Mouse (Mus musculus) heart, embryonic 13.5 days (tissue): Measurements from ENCODE around the gene Cabin1. TPM values are rescaled to one million over a fixed set of nuclear protein-coding genes. Genes with fewer than 3 reads are reported as not detected.

Source experiments
- ATAC-seq: fragments of 200-750 bp; cut with Nextera tagmentation; 2 replicates; pipeline ENCODE4 v1.8.0; 2017; ENCODE audit warnings: moderate TSS enrichment; ENCODE audit not compliant: insufficient number of reproducible peaks, low FRiP score, low TSS enrichment; ENCODE audit errors: extremely low read depth
- H3K27ac ChIP-seq: fragments of 300-500 bp; sonication (generic); replicated peaks from 2 replicates; pipeline ENCODE4 v1.5.1; 2015; ENCODE audit warnings: moderate library complexity, mild to moderate bottlenecking, inconsistent platforms
- H3K27me3 ChIP-seq: fragments of 300-500 bp; sonication (generic); replicated peaks from 2 replicates; pipeline ENCODE4 v1.6.1; 2015; ENCODE audit warnings: mild to moderate bottlenecking, inconsistent platforms
- H3K36me3 ChIP-seq: fragments of 300-500 bp; sonication (generic); 2 replicates; pipeline ENCODE4 v1.6.1; 2015; ENCODE audit warnings: mild to moderate bottlenecking, inconsistent platforms
- H3K4me1 ChIP-seq: fragments of 300-500 bp; sonication (generic); 2 replicates; pipeline ENCODE4 v1.6.1; 2015; ENCODE audit warnings: inconsistent platforms
- H3K4me2 ChIP-seq: fragments of 300-500 bp; sonication (generic); 2 replicates; pipeline ENCODE4 v1.6.1; 2015; ENCODE audit warnings: inconsistent platforms, mild to moderate bottlenecking, moderate library complexity
- H3K4me3 ChIP-seq: fragments of 300-500 bp; sonication (generic); 2 replicates; pipeline ENCODE4 v1.5.1; 2015; ENCODE audit warnings: moderate library complexity, mild to moderate bottlenecking, inconsistent platforms
- H3K9ac ChIP-seq: fragments of 300-500 bp; sonication (generic); 2 replicates; pipeline ENCODE4 v1.6.1; 2015; ENCODE audit warnings: inconsistent platforms, mild to moderate bottlenecking, moderate library complexity
- H3K9me3 ChIP-seq: fragments of 300-500 bp; sonication (generic); 2 replicates; pipeline ENCODE4 v1.6.1; 2016; ENCODE audit warnings: inconsistent platforms
- WGBS: fragments of 180-500 bp; shearing (Covaris S2); methylation state at CpG from one replicate; pipeline ENCODE4 v1.1.7; 2015; ENCODE audit warnings: mixed read lengths; 5-methylcytosine and 5-hydroxymethylcytosine counted together
- polyA plus RNA-seq: library from polyadenylated mRNA; unstranded; fragments of >200 nt; fragmentation: Nextera tagmentation; extraction: Ambion mirVana; gene quantifications from 2 replicates; pipeline ENCODE4 v1.2.1, GENCODE M21; 2015

The Cabin1 gene
- polyA plus RNA-seq, 1 experiment from 2014 or later = 24.3 TPM

DNA sequence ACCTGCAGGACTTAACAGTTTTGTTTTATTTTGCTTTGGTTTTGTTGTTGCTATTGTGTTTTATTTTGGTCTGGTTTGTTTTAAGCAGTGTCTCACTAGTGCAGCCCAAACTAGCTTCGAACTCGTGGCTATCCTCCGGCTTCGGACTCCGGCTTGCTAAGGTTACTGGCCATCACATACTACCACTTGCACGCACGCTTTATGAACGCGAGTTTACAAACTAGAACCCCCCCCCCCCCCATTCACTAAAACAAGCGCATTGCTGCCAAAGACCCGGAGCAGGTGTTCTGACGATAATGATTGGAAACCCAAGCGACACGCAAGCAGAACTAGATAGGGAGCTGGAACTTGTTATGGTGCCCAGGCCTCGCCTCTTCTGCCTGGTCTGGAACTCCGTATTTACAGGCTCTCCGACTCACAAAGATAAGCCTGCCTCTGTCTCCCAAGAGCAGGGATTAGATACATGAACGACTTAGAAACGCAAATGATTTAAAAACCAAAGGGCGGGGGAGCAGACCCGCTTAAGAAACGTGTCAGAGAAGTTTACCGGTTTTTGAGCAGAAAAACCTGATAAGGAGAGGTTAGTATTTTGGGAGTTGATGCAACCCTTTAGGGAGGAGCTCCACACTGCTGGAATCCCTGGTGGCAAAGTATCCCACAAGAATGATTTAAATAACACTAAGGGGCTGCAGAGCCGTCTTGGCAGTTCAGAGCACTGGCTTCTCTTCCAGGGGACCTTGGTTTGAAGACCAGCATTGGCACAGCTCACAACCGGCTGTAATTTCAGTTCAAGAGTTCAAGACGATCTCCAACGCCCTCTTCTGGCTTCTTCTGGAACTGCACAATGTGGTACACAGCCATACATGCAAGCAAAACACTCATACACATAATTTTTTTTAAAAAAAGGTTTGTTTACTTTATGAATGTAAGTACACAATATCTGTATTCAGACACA is 655 bp upstream of the Cabin1 start:
- Histone ChIP-seq H3K9me3 (no peaks in the 10 kb centered on the region), H3K27ac (peak overlapping the region; percentile 55), H3K36me3 (peaks cover 20% of the 10 kb centered on the region), H3K9ac (peak overlapping the region; percentile 79), H3K27me3 (no peaks in the 10 kb centered on the region), H3K4me2 (peak overlapping the region; percentile 95), H3K4me1 (peaks cover 15% of the 10 kb centered on the region), H3K4me3 (peak overlapping the region; percentile 97)
- ATAC-seq = no peak
- WGBS = under 1% methylated on average over 27 of the region's 27 CpGs

DNA sequence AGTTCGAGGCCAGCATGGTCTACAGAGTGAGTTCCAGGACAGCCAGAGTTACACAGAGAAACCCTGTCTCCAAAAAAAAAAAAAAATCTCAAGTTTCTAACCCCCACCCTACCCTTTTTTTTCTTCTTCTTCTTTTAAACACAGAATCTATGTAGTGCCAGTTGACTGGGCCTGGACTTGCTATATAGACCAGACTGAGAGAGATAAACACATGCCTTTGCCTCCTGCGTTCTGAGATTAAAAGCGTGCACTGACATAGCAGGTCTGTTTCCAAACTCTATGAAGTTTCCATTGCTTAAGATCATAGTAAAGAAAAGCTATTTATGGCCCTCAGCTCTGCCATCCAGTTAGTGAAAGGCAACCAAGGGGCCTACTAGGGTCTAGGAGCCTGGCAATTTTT is 1.7 kb downstream of the Cabin1 start:
- no peak for ATAC-seq
- peaks cover 38% of the 10 kb centered on the region for H3K36me3 ChIP-seq
- peak overlapping the region; percentile 44; the same call in 1 of the 2 replicates for H3K9ac ChIP-seq
- peak overlapping the region; percentile 95; the same call in 1 of the 2 replicates for H3K4me2 ChIP-seq
- H3K9me3 ChIP-seq = no peaks in the 10 kb centered on the region
- H3K27ac ChIP-seq = no peak overlapping the region
- H3K4me1 ChIP-seq = peaks cover 15% of the 10 kb centered on the region
- H3K4me3 ChIP-seq = no peak overlapping the region
- H3K27me3 ChIP-seq = no peaks in the 10 kb centered on the region
- 67% methylated on average over 3 of the region's 3 CpGs for WGBS

DNA sequence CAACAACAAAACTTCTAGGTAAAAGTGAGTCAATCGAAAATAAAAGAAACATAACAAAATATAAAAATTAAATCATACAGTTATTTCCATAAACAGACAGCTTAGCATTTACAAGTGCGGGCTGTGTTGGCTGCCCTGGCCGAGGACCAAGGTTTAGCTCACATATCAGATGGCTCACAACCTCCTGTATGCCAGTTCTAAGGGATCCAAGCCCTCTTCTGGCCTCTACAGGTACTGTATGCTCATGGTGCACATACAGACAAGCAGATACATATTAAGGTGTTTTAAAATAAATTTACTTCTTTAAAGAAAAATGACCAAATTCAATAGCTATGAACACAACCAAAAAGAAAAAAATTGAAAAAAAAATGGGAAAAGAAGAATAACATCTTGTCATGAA is 3.8 kb downstream of the Cabin1 start:
- H3K36me3 ChIP-seq = peaks cover 52% of the 10 kb centered on the region
- ATAC-seq = no peak
- H3K4me3 ChIP-seq = no peak overlapping the region
- no peaks in the 10 kb centered on the region for H3K27me3 ChIP-seq
- no peak overlapping the region for H3K27ac ChIP-seq
- no peaks in the 10 kb centered on the region for H3K9me3 ChIP-seq
- 96% methylated on average over 3 of the region's 3 CpGs for WGBS
- no peak overlapping the region for H3K9ac ChIP-seq
- H3K4me2 ChIP-seq = no peak overlapping the region
- H3K4me1 ChIP-seq = peaks cover 15% of the 10 kb centered on the region

DNA sequence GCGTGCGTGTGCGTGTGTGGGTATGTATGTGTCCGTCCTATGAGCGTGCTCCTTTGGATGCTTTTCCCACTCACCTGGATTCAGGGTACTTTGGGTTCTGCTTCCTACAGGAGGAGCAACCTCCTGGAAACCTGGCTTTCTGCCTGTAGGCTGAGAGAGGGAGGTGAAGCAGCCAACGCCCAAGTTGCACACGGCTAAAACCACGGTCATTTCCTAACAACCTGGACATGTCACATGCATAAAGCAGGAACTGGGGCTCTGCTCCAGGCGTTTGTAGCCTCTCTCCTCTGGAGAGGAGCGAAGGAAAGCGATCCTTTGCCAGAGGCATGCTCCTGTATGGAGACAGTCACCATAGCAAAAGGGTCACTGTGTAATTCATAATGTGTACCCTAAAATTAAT is 7.4 kb downstream of the Cabin1 start:
- Histone ChIP-seq H3K4me2 (no peak overlapping the region), H3K27ac (no peak overlapping the region), H3K4me1 (no peaks in the 10 kb centered on the region), H3K36me3 (peaks cover 86% of the 10 kb centered on the region), H3K9ac (no peak overlapping the region), H3K4me3 (no peak overlapping the region), H3K9me3 (no peaks in the 10 kb centered on the region), H3K27me3 (no peaks in the 10 kb centered on the region)
- WGBS = 91% methylated on average over 11 of the region's 11 CpGs
- ATAC-seq = no peak

DNA sequence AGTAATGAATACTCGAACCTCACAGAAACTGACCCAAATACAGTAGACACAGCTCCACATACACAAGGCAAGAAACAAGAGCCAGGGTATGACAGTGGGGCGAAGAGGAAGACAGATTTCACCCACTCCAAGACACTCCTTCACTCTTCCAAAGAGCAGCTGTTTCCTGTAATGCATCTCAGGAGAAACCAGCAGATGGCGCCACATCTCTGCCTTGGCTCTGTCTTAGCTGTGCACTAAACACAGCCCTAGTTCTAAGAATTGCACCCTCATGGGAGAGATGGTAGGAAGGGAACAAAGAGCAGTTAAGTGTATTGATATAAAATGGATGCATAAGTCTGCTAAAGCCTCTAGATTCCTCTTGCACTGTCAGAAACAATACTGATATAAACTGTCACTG is 20.1 kb downstream of the Cabin1 start:
- no peaks in the 10 kb centered on the region for H3K9me3 ChIP-seq
- no peaks in the 10 kb centered on the region for H3K4me1 ChIP-seq
- H3K27me3 ChIP-seq = no peaks in the 10 kb centered on the region
- 46% methylated on average over 3 of the region's 3 CpGs for WGBS
- no peak overlapping the region for H3K4me3 ChIP-seq
- H3K27ac ChIP-seq = no peak overlapping the region
- peaks cover 96% of the 10 kb centered on the region for H3K36me3 ChIP-seq
- H3K4me2 ChIP-seq = no peak overlapping the region
- no peak; the same call in 1 of the 2 replicates for ATAC-seq
- no peak overlapping the region for H3K9ac ChIP-seq

DNA sequence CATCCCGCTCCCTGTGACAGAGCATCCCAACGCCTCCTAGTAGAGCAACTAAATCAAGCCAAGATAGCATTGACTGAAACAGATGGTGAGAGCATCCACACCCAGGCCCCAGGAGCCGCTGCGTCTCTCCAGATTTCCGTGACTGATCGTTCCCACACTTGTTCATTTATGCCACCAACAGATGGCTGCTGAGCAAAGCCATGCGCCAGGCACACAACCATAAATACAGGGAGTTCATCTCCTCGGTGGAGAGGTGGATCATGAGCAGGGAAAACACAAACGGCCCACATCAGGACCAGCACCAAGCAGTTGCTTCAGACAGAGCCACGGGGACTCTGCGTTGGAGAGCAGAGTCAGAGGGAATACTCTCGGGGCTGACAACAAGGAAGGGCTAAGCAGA is 20.8 kb downstream of the Cabin1 start:
- H3K9ac ChIP-seq = no peak overlapping the region
- H3K4me2 ChIP-seq = no peak overlapping the region
- H3K27me3 ChIP-seq = no peaks in the 10 kb centered on the region
- no peak for ATAC-seq
- H3K36me3 ChIP-seq = peaks cover 97% of the 10 kb centered on the region
- H3K4me1 ChIP-seq = no peaks in the 10 kb centered on the region
- no peaks in the 10 kb centered on the region for H3K9me3 ChIP-seq
- H3K27ac ChIP-seq = no peak overlapping the region
- no peak overlapping the region for H3K4me3 ChIP-seq
- 90% methylated on average over 12 of the region's 12 CpGs for WGBS

DNA sequence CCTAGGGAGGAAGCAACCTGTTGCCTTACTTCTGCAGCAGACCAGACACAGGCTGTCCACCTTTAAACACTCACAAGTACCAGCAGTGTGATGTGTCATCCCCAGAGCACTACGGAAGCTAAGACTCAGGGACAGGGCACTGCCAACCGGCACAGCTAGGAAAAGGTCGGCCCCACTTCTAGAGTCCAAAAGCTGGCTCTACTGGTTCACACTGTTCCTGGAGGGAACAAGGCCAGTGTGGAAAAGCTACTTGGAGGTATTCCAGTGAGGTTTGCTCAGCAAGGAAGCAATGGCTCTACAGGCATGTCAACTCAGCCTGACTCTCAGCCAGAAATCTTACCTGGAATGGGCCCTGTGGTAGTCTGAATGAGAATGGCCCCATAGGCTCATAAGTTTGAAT is 23.3 kb downstream of the Cabin1 start:
- Histone ChIP-seq H3K36me3 (peaks cover 95% of the 10 kb centered on the region), H3K27ac (no peak overlapping the region), H3K9me3 (no peaks in the 10 kb centered on the region), H3K9ac (no peak overlapping the region), H3K4me3 (no peak overlapping the region), H3K4me1 (no peaks in the 10 kb centered on the region), H3K4me2 (no peak overlapping the region), H3K27me3 (no peaks in the 10 kb centered on the region)
- WGBS = 89% methylated on average over 3 of the region's 3 CpGs
- no peak for ATAC-seq

DNA sequence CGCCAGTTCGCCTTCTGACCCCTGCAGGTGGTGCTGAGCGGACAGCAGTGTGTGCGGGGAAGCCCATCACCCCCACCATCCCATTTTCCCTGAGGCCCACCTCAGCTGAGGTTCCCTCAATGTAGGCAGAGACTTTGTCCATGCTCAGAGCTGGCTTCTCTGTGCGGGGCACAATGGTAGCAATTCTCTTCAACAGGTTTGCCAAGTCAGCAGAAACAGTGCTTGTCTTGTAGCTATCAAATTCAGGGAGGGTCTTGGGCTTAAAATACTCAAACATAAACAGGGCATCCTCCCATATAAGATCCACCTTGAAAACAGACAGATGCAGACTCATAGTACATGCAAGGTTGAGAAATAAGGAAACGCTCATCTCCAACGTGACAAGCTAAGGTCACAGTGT is 38.7 kb downstream of the Cabin1 start:
- WGBS = 89% methylated on average over 7 of the region's 7 CpGs

DNA sequence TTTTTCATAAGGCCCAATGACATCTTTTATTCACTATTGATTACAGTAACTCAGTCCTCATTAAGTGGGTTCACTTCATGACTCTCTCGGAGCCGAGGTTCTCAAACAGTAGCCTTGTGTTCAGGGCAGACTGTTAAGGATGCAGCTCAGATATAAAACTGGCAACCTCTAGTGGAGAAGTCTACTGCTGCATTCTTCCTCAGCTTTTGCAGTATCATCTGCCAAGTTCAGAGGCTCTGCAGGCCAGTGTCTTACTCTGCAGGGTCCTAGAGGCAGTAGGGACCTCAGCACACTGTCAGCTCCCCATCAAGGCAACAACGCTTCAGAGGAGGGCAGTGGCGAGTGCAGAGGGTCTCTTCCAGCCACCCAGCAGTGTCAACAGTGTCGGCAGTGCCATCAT is 43.9 kb downstream of the Cabin1 start:
- no peak for ATAC-seq
- Histone ChIP-seq H3K27ac (no peak overlapping the region), H3K9ac (no peak overlapping the region), H3K4me1 (no peaks in the 10 kb centered on the region), H3K4me2 (no peak overlapping the region), H3K36me3 (peaks cover 97% of the 10 kb centered on the region), H3K4me3 (no peak overlapping the region), H3K9me3 (no peaks in the 10 kb centered on the region), H3K27me3 (no peaks in the 10 kb centered on the region)
- 70% methylated on average over 5 of the region's 5 CpGs for WGBS

More for the DNA sequence above, 38.7 kb downstream of the Cabin1 start:
- no peak for ATAC-seq
- Histone ChIP-seq H3K4me1 (no peaks in the 10 kb centered on the region), H3K27me3 (no peaks in the 10 kb centered on the region), H3K27ac (no peak overlapping the region), H3K9me3 (no peaks in the 10 kb centered on the region), H3K36me3 (peaks cover 92% of the 10 kb centered on the region), H3K4me3 (no peak overlapping the region), H3K4me2 (no peak overlapping the region), H3K9ac (no peak overlapping the region)

DNA sequence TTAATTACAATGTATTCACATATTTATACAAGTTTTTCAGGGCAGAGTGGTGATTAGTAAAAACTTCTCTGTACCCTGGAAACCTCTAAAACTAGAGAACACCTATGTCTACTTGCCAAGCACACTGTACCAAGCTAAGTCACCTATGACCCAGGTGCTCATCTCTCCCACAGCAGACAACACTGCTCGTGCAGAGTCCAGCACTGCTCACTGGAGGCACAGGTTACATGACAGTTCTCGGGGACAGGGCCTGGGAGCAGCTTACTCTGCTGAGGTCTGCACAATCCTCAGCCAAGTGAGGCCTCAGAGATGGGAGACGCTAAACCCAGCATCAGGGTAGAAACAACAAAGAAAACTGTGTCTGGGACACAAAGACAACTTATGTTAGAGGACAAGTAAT is 49.3 kb downstream of the Cabin1 start:
- H3K9me3 ChIP-seq = no peaks in the 10 kb centered on the region
- no peaks in the 10 kb centered on the region for H3K4me1 ChIP-seq
- 76% methylated on average over 3 of the region's 3 CpGs for WGBS
- H3K9ac ChIP-seq = no peak overlapping the region
- no peaks in the 10 kb centered on the region for H3K27me3 ChIP-seq
- ATAC-seq = no peak
- no peak overlapping the region for H3K27ac ChIP-seq
- peaks cover 98% of the 10 kb centered on the region for H3K36me3 ChIP-seq
- no peak overlapping the region for H3K4me3 ChIP-seq
- H3K4me2 ChIP-seq = no peak overlapping the region

GRCm38 (mm10) chr10:75713026-75713425 is 51.1 kb downstream of the Cabin1 start:
- Histone ChIP-seq H3K36me3 (peaks cover 98% of the 10 kb centered on the region), H3K9me3 (no peaks in the 10 kb centered on the region), H3K9ac (no peak overlapping the region), H3K4me3 (no peak overlapping the region), H3K27me3 (no peaks in the 10 kb centered on the region), H3K27ac (no peak overlapping the region), H3K4me2 (no peak overlapping the region), H3K4me1 (no peaks in the 10 kb centered on the region)
- 89% methylated on average over 11 of the region's 11 CpGs for WGBS
- ATAC-seq = no peak

DNA sequence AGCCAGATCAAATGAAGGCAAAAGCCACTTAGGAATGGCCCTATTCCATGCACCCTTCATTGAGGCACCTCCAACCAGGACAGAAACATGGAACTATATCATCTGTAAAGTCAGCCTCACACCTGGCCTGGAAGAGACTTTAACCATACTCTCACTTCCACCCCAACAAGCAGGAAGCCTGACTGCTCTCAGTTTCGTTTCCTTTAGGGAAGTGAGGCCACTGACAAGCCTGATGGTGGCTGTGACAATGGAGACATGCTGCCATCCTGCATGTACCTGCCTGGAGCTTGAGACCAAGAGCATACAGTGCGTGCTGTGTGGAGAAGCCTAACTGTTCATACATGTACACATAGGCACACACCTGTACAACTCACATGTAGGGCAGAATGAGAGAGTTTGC is 53.9 kb downstream of the Cabin1 start:
- H3K36me3 ChIP-seq = peaks cover 89% of the 10 kb centered on the region
- H3K4me2 ChIP-seq = no peak overlapping the region
- H3K9me3 ChIP-seq = no peaks in the 10 kb centered on the region
- H3K27me3 ChIP-seq = no peaks in the 10 kb centered on the region
- ATAC-seq = no peak
- H3K9ac ChIP-seq = no peak overlapping the region
- no peak overlapping the region for H3K27ac ChIP-seq
- 82% methylated on average over 2 of the region's 2 CpGs for WGBS
- H3K4me3 ChIP-seq = no peak overlapping the region
- peaks cover 15% of the 10 kb centered on the region for H3K4me1 ChIP-seq
